Mouse (Mus musculus): ENCODE data around the gene Gm13889. TPM values are rescaled to one million over a fixed set of nuclear protein-coding genes. Genes with fewer than 3 reads are reported as not detected.

Gm13889 gene
- polyA plus RNA-seq, 1 experiment from 2014 or later, result 3.3 TPM

DNA sequence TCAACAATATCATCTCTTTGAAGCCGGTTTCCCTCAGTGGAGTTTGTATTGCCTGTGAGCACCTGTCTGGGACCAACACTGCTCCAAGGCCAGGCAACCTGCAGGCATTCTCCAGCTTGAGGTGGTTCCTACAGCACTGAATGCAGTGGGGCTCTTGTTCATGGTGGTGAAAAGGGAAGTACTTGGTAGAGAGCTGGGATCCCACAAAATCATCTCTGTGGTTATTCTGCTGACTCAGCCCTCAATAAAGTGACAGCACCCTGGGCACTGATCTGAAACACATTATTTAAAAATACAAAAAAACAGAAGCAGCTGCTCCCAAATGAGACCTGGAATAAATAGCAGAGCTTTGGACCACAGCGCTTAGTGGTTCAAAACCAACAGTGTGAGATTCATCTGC, 31.4 kb upstream of the Gm13889 start:
- 0 out of 2 replicates have a peak, but pooled peaks cover 2% of the 10 kb centered on the region for H3K36me3 ChIP-seq (ENCODE audit: control insufficient read depth, insufficient read depth, low read length)
- no peaks in the 10 kb centered on the region for H3K4me1 ChIP-seq (replicated peaks; ENCODE audit: control insufficient read depth, insufficient read depth, low read length)
- no peak overlapping the region for H3K4me3 ChIP-seq (ENCODE audit: low read depth, low read length)
- no peak for ATAC-seq (ENCODE audit: low FRiP score)
- WGBS, result 97% methylated on average over 2 of the region's 2 CpGs
- no peaks in the 10 kb centered on the region for H3K9me3 ChIP-seq (ENCODE audit: control insufficient read depth, low read length)
- no peak overlapping the region for H3K27ac ChIP-seq (ENCODE audit: low read depth, low read length)
- no peak overlapping the region for H3K4me2 ChIP-seq (replicated peaks; ENCODE audit: low read depth, low read length)
- no peak overlapping the region for H3K9ac ChIP-seq (ENCODE audit: low read depth, low read length)
- no peak for DNase-seq (ENCODE audit: low spot score)
- H3K27me3 ChIP-seq (ENCODE audit: control insufficient read depth, insufficient read depth, low read length), result no peaks in the 10 kb centered on the region

DNA sequence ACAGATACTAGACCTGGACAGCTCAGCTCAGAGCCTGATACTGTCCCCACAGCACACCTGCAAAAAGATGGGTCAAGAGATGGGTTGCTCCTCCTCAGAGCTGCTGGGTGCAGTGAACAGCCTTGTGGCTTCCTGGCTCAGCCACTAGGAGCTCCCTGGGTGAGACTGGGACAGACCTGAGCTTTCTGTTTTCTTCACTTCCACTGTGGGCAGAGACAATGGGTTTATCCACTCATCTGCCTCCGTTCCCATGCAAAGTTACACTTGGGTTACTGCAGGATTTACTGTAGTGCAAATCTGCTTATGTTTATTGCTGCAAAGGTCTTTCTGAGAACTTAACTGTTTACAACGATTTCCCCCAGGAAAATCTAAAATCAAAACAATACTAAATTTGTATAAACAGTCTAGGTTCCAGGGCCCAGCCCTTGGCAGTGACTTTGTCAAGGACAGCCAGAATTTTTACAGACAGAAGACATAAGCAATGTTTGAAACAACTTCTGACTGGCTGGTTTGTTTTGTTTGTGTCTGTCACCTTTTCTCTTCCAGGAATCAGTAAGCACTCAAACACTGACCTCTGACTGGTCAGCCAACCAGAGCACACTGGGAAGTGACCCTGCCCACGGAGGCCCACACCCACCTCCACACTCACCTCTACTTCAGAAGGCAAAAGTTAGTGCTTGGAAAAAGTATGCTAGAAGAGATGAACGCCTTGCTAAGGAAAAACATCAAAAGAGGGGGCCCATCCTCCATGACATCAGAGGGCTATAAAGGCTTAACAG, 25.6 kb upstream of the Gm13889 start:
- H3K4me1 ChIP-seq (replicated peaks; ENCODE audit: control insufficient read depth, insufficient read depth, low read length), result no peaks in the 10 kb centered on the region

DNA sequence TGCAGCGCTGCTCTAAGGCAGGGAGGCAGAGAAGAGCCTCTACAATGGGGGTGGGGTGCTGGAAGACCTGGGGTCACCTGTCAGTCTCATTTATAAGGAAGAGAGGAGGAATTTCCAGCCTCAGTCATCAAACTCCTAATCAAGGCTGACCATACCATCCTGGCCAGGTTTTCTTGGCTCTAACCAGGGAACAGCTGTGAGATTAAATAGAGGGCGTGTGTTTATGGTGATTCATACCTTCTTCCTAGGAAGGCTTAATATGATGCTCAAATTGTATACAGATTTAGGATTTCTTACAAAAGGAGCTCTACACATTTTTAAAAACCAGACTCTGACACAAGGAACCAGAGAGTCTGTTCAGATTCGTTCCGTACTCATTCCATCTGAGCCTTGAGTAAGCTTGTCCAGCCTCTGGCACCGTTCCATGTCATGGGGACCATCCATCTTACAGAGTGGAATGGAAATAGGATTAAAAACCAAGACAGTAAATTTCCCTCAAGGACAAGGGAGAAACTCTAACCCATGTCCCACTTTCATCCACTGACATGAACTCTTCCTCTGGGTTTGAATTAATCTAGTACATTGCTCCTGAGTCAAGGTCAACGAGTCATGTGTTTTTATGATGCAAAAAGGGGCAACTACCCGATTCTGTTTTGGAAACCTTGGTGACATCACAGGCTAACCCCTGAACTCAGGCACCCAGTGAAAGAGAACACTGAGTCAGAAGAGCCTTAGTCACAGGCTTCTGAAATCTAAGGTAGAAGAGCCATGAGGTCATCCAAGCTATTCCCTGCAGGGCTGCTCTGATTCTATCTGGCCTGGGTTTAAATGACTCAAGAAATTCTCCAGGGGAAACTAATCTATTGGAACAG, 22.5 kb upstream of the Gm13889 start:
- Histone ChIP-seq H3K9me3 (ENCODE audit: control insufficient read depth, low read length) (no peaks in the 10 kb centered on the region), H3K36me3 (ENCODE audit: control insufficient read depth, insufficient read depth, low read length) (no peaks in the 10 kb centered on the region), H3K9ac (ENCODE audit: low read depth, low read length) (no peak overlapping the region), H3K4me1 (replicated peaks; ENCODE audit: control insufficient read depth, insufficient read depth, low read length) (peaks cover 4% of the 10 kb centered on the region; the same call in 1 of the 2 replicates), H3K27ac (ENCODE audit: low read depth, low read length) (no peak overlapping the region), H3K4me2 (replicated peaks; ENCODE audit: low read depth, low read length) (no peak overlapping the region), H3K4me3 (ENCODE audit: low read depth, low read length) (no peak overlapping the region), H3K27me3 (ENCODE audit: control insufficient read depth, insufficient read depth, low read length) (no peaks in the 10 kb centered on the region)
- 89% methylated on average over 7 of the region's 7 CpGs for WGBS
- ATAC-seq (ENCODE audit: low FRiP score) (no peak), DNase-seq (ENCODE audit: low spot score) (no peak)

More for the DNA sequence above, 25.6 kb upstream of the Gm13889 start:
- Histone ChIP-seq H3K4me3 (ENCODE audit: low read depth, low read length) (no peak overlapping the region), H3K36me3 (ENCODE audit: control insufficient read depth, insufficient read depth, low read length) (0 out of 2 replicates have a peak, but pooled peaks cover 2% of the 10 kb centered on the region), H3K27ac (ENCODE audit: low read depth, low read length) (no peak overlapping the region), H3K4me2 (replicated peaks; ENCODE audit: low read depth, low read length) (no peak overlapping the region), H3K9me3 (ENCODE audit: control insufficient read depth, low read length) (no peaks in the 10 kb centered on the region), H3K27me3 (ENCODE audit: control insufficient read depth, insufficient read depth, low read length) (no peaks in the 10 kb centered on the region), H3K9ac (ENCODE audit: low read depth, low read length) (no peak overlapping the region)
- no peak for ATAC-seq (ENCODE audit: low FRiP score)
- WGBS, result 89% methylated on average over 4 of the region's 4 CpGs
- no peak for DNase-seq (ENCODE audit: low spot score)

DNA sequence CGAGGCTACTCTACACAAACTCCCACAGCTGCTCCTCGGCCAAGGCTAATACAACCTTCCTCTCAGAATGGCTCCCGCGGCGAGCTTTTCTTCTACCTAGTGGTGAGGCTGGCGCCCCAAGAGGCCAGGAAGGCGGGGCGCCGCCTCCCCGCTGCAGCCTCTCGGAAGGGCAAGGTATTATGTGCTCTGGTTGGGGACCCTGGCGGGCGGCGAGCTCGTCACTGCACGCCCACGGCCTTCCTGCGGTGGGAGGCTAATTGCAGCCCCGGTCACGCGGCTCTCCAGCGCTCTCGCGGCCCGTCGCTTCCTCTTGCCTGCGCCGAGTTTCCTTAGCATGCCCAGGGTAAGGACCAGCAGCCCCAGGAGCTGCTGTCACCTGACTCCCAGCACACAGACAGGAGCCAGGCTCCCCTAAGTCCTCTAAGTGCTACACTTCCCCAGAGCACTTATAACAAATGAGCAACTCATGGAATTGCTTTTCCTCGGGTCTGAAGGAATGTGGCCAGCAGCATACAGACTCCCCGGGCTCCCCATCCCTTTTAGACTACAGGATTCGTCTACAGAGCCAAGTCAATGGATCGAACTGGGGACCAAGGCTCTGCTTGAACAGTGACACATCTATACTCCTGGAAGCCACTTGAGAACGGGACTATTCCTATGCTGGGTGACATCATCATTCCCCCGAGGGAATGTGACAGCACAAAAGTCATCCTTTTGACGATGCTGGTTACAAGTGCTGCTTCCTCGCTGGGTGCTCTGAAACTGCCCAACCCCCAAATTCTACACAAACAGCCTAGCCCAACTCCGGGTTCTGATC, 19.6 kb upstream of the Gm13889 start:
- H3K4me3 ChIP-seq (ENCODE audit: low read depth, low read length), result peak overlapping the region; percentile 33
- peak overlapping the region; percentile 75 for H3K4me2 ChIP-seq (replicated peaks; ENCODE audit: low read depth, low read length)
- DNase-seq (ENCODE audit: low spot score) (peak; percentile 74), ATAC-seq (ENCODE audit: low FRiP score) (peak; percentile 70)
- H3K27me3 ChIP-seq (ENCODE audit: control insufficient read depth, insufficient read depth, low read length), result no peaks in the 10 kb centered on the region
- 4% methylated on average over 37 of the region's 37 CpGs for WGBS
- H3K4me1 ChIP-seq (replicated peaks; ENCODE audit: control insufficient read depth, insufficient read depth, low read length), result peaks cover 4% of the 10 kb centered on the region; the same call in 1 of the 2 replicates
- no peaks in the 10 kb centered on the region for H3K36me3 ChIP-seq (ENCODE audit: control insufficient read depth, insufficient read depth, low read length)
- H3K27ac ChIP-seq (ENCODE audit: low read depth, low read length), result no peak overlapping the region
- H3K9me3 ChIP-seq (ENCODE audit: control insufficient read depth, low read length), result no peaks in the 10 kb centered on the region
- H3K9ac ChIP-seq (ENCODE audit: low read depth, low read length), result peak overlapping the region; percentile 64

DNA sequence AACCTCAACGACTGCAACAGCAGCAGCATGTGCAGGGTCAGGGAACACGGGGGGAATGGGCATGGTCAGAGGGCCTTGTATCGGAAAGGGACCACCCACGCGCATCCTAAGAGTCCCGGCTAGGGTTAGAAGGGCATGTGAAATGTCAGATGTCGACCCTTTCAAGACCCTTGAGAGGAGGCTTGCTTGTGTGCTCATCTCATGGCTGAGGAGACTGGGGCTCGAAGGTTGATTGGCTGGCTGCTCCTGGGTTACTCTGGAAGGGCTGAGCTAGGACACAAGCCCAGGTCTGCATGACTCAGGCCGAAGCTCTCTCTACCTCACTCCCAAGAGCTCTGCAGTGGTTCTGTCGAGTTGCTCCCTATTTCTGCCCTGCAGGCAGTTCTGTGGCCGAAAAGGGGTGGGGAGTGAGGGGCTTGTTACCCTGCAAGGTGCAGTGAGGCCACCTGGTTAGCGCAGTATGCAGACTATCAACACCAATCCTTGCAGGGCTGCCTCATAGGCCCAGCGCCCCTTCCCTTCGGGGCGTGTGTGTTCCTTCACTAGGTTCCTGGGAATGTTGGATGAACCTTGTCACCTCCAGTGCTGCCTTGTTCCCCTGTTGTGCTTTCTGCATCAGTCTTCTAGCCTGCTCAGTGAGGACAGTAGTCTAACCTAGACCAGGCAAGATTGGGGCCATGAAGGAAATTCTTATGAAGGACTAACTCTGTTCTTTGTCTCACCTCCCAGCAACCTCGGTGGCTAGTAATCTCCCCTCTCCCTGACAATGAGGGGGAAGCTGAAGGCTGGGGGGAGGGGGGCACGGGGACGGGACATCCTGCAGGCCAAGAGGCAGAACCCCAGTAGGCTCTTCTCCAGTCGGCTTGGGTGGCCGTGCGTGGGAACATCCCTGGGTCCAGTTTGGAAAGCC, 18.8 kb upstream of the Gm13889 start:
- Histone ChIP-seq H3K9me3 (ENCODE audit: control insufficient read depth, low read length) (no peaks in the 10 kb centered on the region), H3K27ac (ENCODE audit: low read depth, low read length) (no peak overlapping the region), H3K9ac (ENCODE audit: low read depth, low read length) (peak overlapping the region; percentile 64), H3K4me2 (replicated peaks; ENCODE audit: low read depth, low read length) (peak overlapping the region; percentile 75), H3K36me3 (ENCODE audit: control insufficient read depth, insufficient read depth, low read length) (no peaks in the 10 kb centered on the region), H3K27me3 (ENCODE audit: control insufficient read depth, insufficient read depth, low read length) (no peaks in the 10 kb centered on the region), H3K4me1 (replicated peaks; ENCODE audit: control insufficient read depth, insufficient read depth, low read length) (peaks cover 4% of the 10 kb centered on the region; the same call in 1 of the 2 replicates), H3K4me3 (ENCODE audit: low read depth, low read length) (peak overlapping the region; percentile 33)
- WGBS, result 16% methylated on average over 21 of the region's 21 CpGs
- peak; percentile 41; the same call in 1 of the 2 replicates for ATAC-seq (ENCODE audit: low FRiP score)
- peak; percentile 45 for DNase-seq (ENCODE audit: low spot score)

DNA sequence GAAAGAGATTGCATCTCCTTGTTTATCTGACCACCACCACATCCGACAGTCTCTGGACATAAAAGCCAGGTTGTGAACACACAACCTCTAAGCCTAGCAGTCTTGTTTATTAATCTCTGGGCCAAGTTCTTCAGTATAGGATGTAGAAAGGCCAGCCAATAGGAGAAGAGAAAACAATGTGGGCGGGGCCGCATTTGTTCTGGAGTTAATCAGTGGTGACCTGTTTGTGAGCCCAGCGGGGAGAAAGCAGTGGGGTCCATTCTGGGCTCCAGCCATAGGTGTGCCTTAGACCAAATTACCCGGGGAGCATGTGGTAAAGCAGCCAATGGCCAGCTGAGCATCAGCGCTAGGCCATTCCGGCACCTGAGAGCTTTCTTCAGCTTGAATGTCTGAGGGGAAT, 18.0 kb upstream of the Gm13889 start:
- H3K9me3 ChIP-seq (ENCODE audit: control insufficient read depth, low read length), result no peaks in the 10 kb centered on the region
- peaks cover 4% of the 10 kb centered on the region; the same call in 1 of the 2 replicates for H3K4me1 ChIP-seq (replicated peaks; ENCODE audit: control insufficient read depth, insufficient read depth, low read length)
- no peak overlapping the region for H3K4me2 ChIP-seq (replicated peaks; ENCODE audit: low read depth, low read length)
- H3K9ac ChIP-seq (ENCODE audit: low read depth, low read length), result no peak overlapping the region
- ATAC-seq (ENCODE audit: low FRiP score), result peak; percentile 48; the same call in 1 of the 2 replicates
- WGBS, result 47% methylated on average over 7 of the region's 7 CpGs
- no peaks in the 10 kb centered on the region for H3K27me3 ChIP-seq (ENCODE audit: control insufficient read depth, insufficient read depth, low read length)
- H3K36me3 ChIP-seq (ENCODE audit: control insufficient read depth, insufficient read depth, low read length), result no peaks in the 10 kb centered on the region
- peak; percentile 28 for DNase-seq (ENCODE audit: low spot score)
- H3K27ac ChIP-seq (ENCODE audit: low read depth, low read length), result no peak overlapping the region
- H3K4me3 ChIP-seq (ENCODE audit: low read depth, low read length), result no peak overlapping the region

DNA sequence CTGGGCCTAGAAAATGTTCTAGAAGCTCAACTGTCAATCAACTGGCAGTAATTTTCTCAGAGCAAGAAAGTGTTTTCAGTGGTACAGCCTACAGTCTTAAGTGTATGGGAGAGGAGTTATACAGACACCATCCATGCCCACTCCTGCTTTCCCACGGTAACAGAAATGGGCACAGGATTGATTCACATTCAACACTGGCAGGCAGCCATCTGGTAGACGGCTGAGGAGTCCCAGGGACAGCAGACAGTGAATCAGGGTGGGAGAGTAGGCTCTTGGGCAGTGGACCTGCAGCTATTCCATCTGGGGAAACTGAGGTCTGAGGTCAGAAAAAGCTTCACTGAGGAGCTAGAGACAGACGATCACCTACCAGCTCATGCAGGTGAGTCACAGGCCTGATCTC, 14.6 kb upstream of the Gm13889 start:
- no peak for DNase-seq (ENCODE audit: low spot score)
- peaks cover 2% of the 10 kb centered on the region; the same call in 1 of the 2 replicates for H3K4me1 ChIP-seq (replicated peaks; ENCODE audit: control insufficient read depth, insufficient read depth, low read length)
- H3K4me2 ChIP-seq (replicated peaks; ENCODE audit: low read depth, low read length), result no peak overlapping the region
- no peak for ATAC-seq (ENCODE audit: low FRiP score)
- no peak overlapping the region for H3K27ac ChIP-seq (ENCODE audit: low read depth, low read length)
- no peak overlapping the region for H3K4me3 ChIP-seq (ENCODE audit: low read depth, low read length)
- 72% methylated on average over 3 of the region's 3 CpGs for WGBS
- no peaks in the 10 kb centered on the region for H3K9me3 ChIP-seq (ENCODE audit: control insufficient read depth, low read length)
- no peaks in the 10 kb centered on the region for H3K27me3 ChIP-seq (ENCODE audit: control insufficient read depth, insufficient read depth, low read length)
- H3K9ac ChIP-seq (ENCODE audit: low read depth, low read length), result no peak overlapping the region
- H3K36me3 ChIP-seq (ENCODE audit: control insufficient read depth, insufficient read depth, low read length), result no peaks in the 10 kb centered on the region

Measured in hindbrain, embryonic 11.5 days (tissue).